Mouse (Mus musculus) granulocyte monocyte progenitor cell, adult 5-6 weeks (primary cell): ENCODE results near the gene Zbp1. TPM values are rescaled to one million over a fixed set of nuclear protein-coding genes. Genes with fewer than 3 reads are reported as not detected.

Source experiments
- ATAC-seq: replicated peaks from 2 replicates; pipeline ENCODE4 v1.8.0; 2016; ENCODE audit warnings: mild to moderate bottlenecking, moderate TSS enrichment, inconsistent platforms; ENCODE audit not compliant: poor library complexity, severe bottlenecking
- total RNA-seq, 2 experiments: library from RNA; stranded (forward) in 1 of 2; stranded (reverse) in 1 of 2; fragments of 200-712, 200-1000 nt in 1 of 2; fragments of >200 nt in 1 of 2; fragmentation: Nextera tagmentation in 1 of 2; gene quantifications; 2 replicates each; pipeline ENCODE4 v1.2.3; 2014 to 2017

Gene Zbp1
- total RNA-seq, 2 experiments from 2014 or later = 5.0 to 5.3 TPM

GRCm38 (mm10) chr2:173182796-173183195 lies 35.9 kb downstream of the Zbp1 start:
- no peak for ATAC-seq

- no peak for ATAC-seq
Measured at GRCm38 (mm10) chr2:173181901-173182300, 36.8 kb downstream of the Zbp1 start.

- no peak for ATAC-seq
Measured at GRCm38 (mm10) chr2:173181486-173181885, 37.2 kb downstream of the Zbp1 start.

GRCm38 (mm10) chr2:173180721-173181388 lies 37.9 kb downstream of the Zbp1 start:
- ATAC-seq = no peak

GRCm38 (mm10) chr2:173180026-173180425 lies 38.7 kb downstream of the Zbp1 start:
- ATAC-seq = no peak

GRCm38 (mm10) chr2:173179046-173179445 lies 39.7 kb downstream of the Zbp1 start:
- ATAC-seq = no peak

GRCm38 (mm10) chr2:173177951-173178350 lies 40.8 kb downstream of the Zbp1 start:
- ATAC-seq = no peak

- peak; percentile 45 for ATAC-seq
Measured at GRCm38 (mm10) chr2:173177481-173177880, 41.2 kb downstream of the Zbp1 start.

GRCm38 (mm10) chr2:173175703-173176102 lies 43.0 kb downstream of the Zbp1 start:
- ATAC-seq = no peak

GRCm38 (mm10) chr2:173174569-173174968 lies 44.2 kb downstream of the Zbp1 start:
- ATAC-seq = no peak

- ATAC-seq = no peak
Measured at GRCm38 (mm10) chr2:173173521-173174511, 44.9 kb downstream of the Zbp1 start.

GRCm38 (mm10) chr2:173173008-173173407 lies 45.7 kb downstream of the Zbp1 start:
- peak; percentile 72 for ATAC-seq

- peak; percentile 17 for ATAC-seq
Measured at GRCm38 (mm10) chr2:173172386-173172785, 46.3 kb downstream of the Zbp1 start.

- ATAC-seq = peak; percentile 31
Measured at GRCm38 (mm10) chr2:173171956-173172355, 46.8 kb downstream of the Zbp1 start.

- peak; percentile 20; the same call in 1 of the 2 replicates for ATAC-seq
Measured at GRCm38 (mm10) chr2:173171470-173171869, 47.3 kb downstream of the Zbp1 start.

- peak; percentile 29 for ATAC-seq
Measured at GRCm38 (mm10) chr2:173170715-173171114, 48.0 kb downstream of the Zbp1 start.

- ATAC-seq = no peak
Measured at GRCm38 (mm10) chr2:173170081-173170480, 48.6 kb downstream of the Zbp1 start.

- ATAC-seq = no peak
Measured at GRCm38 (mm10) chr2:173168411-173168851, 50.3 kb downstream of the Zbp1 start.

- ATAC-seq = no peak
Measured at GRCm38 (mm10) chr2:173165357-173165756, 53.4 kb downstream of the Zbp1 start.

GRCm38 (mm10) chr2:173164946-173165345 lies 53.8 kb downstream of the Zbp1 start:
- no peak for ATAC-seq

GRCm38 (mm10) chr2:173164358-173164757 lies 54.4 kb downstream of the Zbp1 start:
- peak; percentile 54; the same call in 1 of the 2 replicates for ATAC-seq
